Mouse (Mus musculus) skeletal muscle tissue, adult 2 months (tissue): Measurements from ENCODE around the gene Zswim4.

Experiments used
- DNase-seq: peaks from one replicate; pipeline ENCODE4 v3.0.0-alpha.2; 2012; ENCODE audit warnings: low read depth, low spot score

Zswim4 gene

DNA sequence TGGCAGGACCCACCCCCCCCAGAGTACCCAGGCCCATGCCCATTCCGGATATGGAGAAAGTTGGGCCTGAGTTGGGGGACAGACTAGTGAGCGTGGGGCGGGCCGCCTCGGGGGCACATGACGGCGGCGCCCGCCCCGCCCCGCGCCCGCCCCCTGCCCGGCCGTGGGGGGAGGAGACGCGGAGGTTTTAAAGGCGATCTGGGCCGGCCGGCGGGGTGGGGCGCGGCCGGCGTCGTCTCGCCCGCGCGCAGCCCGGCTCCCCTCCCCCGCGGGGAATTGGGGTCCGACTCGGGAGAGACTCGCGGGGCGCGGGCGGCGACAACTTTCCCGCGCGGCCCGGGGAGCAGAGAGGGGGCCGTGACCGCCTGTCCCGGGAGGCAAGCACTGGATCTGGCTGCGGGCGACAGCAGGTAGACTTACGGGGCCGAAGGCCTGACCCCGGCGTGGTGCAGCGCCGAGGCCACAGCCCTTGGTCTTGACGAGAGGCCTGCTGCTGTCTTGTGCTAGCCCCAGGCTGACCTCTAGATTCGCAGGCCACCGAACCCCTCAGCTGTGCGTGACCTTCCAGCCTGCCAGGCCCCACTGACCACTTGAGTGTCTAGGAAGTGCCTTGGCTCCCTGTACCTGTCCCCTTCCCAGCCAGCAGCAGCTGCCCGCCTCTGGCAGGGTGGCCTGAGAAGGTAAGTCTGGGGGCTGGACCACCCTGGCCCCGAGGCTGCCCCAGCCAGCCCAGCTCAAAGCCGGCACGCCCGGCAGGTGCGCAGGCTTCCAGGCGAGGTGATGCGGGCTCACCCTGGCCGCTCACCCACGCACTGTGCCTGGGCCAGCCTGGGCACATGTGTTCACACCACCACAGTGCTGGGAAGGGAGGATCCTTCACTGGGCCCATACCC is 36.0 kb downstream of the Zswim4 start:
- DNase-seq = no peak

DNA sequence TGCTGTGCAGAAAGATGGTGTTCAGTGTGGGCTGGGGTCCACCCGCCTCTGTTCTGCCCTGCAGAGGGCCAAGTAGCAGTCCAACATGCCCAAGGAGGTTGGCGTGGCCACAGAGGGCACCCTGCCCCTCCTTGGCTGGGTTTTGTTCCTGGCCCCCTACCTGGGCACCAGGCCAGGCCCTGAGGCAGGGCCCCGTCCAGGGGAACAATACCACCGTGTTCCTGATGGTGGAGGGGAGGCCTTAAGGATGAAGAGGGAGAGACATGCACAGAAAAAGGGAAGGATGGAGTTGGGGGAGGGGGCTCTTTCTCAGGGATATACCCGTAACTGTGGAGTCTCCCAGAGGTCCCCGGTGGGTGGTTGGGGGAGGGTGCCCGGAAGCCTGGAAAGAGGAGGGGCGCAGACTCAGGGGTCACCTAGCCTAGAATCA is 36.7 kb downstream of the Zswim4 start:
- DNase-seq = no peak

DNA sequence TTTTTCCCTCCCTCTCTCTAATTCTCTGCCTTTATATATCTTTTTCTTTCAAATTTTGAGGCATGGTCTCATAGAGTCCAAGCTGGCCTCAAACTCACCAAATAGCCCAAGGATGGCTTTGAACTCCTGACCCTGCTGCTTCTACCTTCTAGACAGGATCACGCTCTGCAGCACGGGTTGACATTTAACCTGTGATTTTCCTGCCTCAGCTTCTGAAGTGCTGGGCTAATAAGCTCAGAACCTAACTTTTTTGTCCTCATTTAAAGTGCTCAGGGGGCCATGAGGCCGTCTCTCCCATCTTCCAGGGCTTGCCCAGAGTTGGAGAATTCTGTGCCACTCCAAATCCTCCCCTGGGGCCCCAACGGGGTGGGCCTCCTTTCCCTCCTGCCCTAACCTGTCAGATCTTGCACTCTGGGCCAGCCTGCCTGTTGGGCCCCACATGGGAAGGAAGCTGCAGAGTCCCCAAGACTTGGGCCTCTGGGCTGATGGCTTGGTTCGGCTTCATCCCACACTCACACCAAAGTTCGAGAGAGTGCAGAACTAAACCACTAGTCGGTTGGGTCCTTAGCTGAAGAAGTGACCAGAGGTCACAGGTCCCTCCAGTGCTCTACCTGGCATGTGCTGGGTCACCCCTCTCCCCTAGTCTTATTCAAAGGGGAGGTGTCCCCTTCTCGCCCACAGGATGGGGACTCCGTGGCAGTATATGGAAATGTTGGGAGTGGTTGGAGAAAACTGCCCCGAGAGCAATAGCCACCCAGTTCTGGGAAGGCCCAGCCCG is 37.3 kb downstream of the Zswim4 start:
- no peak for DNase-seq

DNA sequence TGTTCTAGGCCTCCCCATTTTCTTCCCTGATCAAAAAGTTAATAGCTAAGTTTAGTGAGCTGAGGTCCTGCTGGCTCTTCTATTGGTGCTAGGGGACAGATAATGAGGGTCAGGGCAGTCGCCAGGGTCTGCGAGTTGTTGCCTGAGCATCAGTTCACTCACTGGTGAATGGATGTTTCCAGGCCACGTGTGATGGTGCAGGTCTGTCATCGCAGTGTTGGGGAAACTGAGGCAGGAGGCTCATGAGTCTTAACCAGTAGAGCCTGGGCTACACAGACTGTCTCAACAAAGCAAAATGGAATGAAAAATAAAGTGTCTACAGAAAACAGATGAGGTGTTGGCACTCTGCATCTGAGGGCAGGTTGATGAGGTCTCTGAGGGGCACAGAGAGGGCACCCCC is 38.0 kb downstream of the Zswim4 start:
- DNase-seq = no peak

DNA sequence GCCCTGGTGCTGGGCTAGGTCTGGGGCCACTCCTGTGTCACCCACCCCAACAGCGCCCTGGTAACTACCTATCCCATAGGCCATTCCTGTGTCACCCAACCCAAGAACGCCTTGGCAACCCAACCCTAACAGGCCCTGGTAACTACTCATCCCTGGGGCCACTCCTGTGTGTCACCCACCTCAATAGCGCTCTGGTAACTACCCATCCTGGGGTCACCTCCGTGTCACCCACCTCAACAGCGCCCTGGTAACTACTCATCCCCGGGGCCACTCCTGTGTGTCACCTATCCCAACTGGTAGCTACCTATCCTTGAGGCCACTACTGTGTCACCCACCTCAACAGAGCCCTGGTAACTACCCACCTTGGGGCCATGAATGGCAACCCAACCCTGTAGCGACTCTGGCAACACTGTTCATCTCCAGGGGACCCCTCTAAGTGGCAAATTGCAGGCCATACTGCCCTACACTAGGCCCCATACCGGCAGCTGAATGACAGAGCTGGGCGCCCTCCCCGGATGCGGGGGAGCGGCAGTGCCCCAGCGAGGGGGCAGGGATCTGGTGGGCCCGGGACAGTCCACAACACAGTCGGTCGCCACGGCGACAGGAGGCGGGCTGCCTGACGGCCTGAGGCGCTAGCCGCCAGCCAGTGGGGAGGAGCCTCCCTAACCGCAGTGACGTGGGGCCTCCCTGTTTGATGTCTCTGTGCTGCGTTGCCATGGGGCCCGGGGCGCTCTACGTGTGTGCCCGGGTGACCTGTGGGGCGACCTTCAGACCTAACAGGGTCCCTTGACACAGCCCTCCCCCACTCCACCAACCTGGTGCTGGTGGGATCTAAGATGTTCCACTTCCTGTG is 38.7 kb downstream of the Zswim4 start:
- DNase-seq = peak; percentile 90

DNA sequence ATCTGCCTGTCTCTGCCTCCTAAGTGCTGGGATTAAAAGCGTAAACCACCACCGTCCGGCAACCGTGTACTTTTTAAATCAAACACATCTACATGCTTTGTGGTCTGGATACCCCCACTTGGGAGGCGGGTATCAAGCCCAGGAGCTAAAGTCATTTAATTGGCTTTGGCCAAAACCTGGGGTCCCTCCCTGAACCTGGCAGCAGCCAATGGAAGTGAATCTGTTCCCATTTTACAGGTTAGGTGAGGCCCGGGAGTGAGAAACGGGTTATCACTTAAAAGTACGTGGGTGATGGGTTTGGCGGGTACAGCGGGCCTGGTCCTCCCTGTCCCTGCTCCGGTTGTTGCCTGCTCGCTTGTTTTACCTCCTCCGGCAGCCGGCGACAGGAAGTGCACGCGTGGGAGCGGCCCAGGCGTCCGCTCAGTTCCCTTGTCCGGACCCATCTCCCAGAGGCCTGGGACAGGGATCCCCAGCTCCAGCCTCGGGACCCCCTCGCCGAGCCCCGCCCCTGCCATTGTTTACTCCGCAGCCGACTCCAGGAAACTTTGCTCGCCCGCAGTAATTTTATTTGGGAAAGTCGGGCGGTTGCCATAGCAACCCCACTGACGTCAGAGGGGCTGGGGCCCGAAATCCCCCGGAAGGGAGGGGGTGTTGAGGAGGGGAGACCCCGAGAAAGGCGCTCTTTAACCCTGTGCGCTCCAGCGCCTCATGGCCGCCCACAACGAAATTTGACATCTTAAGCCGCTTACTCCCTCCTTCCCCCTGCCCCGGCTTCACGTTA is 39.5 kb downstream of the Zswim4 start:
- DNase-seq = peak; percentile 83

DNA sequence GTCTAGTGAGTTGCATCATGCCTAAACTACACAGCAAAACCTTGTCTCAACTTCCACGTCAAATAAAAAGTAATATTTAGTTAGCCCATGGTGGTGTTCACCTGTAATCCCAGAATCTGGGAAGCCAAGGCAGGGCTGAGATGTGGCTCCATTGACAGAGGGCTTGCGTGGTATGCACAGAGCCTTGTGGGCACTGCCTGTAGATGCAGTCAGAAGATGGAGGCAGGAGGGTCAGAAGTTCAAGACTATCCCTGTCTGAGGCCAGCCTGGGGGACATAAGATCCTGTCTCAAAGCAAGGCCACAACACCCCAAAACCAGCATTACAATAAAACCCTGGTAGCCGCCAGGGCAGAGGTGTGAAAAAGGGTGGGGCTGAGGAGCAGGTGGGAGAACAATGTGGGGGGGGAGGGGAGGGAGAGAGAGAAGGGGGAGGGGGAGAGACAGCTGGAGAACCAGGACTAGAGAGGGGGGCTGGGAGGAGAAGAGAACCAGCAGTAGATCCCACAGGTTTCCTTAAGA is 42.6 kb downstream of the Zswim4 start:
- DNase-seq = no peak

DNA sequence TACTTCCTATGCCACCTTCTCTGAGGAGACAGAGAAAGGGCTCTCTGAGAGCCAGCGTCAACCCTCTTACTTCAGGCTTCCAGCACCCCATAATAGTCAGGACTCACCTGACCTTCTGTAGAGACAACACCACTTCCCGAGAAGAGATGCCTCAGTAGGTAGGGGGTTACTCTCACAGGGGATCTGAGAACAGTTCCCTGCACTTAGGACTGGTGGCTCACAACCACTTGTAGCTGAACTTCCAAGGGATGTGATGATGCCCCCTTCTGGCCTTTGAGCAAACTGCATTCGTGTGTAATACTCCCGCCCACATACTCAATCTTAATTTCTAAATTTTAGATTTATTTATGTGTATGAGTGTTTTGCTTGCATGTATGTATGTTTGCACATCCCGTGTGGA is 43.3 kb downstream of the Zswim4 start:
- DNase-seq = no peak

DNA sequence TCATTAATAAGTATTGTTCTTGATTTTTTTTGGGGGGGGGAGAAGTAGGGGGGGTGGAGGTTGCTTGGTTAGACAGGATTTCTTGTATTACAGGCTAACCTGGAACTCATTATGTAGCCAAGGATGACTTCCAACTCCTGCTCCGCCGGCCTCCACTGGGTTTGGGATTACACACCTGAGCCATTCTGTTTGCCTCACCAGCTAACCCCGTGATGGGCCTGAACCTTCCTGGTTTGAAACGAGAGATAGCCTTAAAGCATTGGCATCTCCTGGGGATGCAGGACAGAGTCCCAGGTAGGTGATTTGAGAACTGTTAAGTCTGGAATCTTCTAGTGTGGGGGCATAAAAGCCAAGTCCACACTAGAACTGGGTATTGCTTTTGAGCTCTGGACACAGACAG is 43.7 kb downstream of the Zswim4 start:
- DNase-seq = no peak

DNA sequence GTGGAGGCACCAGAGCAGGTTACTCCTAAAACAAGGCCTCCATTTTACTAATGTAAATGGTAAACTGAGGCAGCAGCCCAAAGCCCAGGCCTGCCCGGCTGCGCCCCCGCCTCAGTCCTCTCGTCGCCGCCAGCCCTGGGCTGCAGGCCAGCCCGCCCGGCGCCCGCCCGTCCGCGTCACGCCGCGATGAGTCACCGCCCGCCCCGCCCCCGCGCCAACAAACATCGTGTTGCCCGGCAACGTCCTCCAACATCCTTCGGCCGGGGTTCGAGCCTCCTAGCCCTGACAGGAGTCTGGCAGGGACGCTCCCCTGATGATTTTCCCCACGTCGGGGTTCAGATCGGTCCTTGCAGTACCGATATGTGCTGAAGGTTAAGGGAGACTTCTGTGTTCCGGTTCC is 44.3 kb downstream of the Zswim4 start:
- DNase-seq = no peak

DNA sequence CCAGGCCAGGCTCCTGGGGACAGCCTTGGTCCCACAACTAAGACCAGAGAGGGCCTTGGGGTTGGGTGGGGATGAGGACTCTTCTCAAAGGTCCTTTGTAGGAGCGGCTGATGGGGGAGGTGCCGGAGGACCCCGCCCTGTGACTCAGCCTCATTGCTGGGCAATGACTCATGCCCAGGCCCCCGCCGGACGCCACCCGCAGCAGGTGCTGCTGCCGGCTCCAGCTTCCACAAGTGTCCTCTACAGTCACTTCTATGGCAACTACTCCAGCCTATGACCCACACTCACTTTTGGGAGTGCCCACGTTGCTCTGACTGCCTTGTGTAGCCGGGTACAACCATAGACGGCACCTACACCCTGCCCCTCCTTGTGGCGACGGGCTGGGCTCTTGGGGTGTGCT is 44.8 kb downstream of the Zswim4 start:
- DNase-seq = peak; percentile 83

DNA sequence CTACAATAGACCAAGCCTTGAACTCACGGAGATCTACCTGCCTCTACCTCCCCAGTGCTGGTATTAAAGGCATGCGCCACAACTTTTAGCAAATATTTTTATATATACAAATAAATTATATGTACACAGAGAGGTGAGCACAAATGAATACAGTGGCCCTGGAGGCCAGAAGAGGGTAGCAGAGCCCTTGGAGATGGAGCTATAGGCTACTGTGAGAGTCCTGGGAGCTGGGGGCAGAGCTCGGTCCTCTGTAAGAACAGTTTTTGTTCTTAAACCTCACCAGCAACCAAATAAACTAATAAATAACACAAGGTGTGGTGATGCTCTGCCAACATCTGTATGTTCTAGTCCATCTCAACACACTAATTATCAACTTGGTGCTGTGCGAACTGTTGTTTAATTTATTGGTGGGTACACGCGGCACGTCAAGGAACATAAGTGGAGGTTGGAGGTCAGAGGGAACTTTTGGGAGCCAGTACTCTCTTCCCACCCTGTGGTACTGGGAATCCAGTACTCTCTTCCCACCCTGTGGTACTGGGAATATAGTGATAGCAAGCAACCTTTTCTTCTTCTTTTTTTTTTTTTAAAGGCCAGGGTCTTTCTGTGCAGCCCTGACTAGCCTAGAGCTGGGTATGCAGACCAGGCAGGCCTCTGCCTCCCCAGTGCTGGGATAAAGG is 46.5 kb downstream of the Zswim4 start:
- no peak for DNase-seq

DNA sequence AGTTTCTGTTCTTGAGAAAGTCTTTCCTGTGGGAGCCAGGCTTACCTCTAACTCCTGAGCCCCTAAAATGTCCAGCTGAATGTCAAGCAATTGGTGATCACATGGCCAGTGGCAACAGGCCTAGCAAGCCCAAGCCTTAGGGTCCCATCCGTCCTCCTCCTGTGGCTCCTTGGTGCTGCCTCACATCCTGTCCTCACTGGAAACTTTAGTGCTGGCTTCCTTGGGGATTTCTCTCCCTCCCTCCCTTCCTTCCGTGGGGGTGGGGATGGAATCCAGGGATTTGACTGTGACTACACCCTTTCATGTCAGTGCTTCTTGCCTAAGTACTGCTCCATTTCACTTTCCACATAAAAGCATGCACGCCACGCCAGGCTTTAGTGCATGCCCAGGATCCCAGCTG is 47.3 kb downstream of the Zswim4 start:
- DNase-seq = no peak

DNA sequence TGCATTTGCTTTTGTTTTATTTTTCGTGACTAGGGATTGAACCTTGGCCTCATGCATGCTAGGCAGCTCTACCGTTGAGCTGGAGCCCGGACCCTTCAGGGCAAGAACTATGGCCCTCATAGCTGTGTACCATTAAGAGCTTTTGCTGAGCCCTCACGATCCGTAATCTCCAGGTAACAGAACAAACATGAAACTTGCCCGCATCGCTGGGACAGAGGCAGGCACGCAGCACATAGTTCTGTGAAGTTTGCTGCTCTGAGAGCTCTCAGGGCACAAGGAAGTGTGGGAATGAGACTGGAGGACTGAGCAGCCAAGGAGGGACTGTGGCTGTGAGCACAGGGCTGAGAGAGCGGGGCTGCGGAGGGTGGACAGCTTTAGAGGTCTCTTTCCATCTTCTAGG is 48.2 kb downstream of the Zswim4 start:
- DNase-seq = no peak

DNA sequence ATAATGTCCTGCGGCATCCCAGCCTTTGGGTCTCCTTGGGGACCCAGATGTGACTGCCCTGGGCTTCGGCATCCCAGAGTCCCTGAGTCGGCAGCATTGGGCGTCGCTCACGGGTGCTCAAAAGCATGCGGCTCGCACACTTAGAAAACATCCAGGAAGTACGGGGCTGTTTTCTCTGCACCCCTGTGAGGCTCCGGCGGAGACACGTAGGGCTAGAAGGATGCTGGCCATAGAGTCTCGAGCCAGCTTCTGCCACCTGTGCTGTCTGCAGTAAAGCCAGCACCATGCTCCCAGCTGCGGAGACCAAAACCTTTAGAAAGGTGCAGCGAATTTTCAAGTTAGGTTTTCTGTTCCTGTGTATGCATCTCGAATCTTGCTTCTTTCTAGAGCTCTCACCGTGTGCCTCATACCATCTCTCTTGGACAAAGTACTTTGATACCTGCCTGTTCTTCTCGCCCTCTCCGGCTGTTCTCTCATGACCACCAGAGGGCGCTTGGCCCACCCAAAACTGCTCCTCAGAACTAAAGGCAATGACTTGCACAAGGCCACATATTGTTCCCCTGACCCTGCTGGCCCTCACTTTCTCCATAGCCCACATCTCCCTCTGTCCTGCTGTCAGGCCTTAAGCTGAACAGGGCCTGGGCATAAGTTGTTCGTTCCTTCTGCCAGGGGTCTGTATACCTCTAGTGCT is 49.6 kb downstream of the Zswim4 start:
- DNase-seq = no peak

DNA sequence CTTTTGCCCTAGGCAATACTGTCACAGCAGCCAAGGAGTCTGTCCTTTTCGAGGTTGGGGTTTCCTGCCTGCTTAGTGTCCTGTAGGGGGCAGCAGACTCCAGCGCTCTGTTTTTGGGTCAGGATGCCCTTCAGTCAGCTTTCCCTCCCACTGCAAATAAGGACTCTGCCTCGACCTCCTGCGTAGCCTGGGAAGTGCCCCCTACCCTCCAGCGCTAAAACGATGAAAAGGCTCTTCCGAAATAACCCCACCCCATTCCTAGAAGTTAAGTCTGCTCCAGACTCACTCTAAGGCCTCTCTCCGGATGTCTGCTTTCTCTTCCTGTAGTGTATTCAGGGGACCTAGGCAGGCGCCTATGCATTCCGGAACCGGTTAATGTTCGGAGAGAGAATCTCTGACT is 50.3 kb downstream of the Zswim4 start:
- no peak for DNase-seq

DNA sequence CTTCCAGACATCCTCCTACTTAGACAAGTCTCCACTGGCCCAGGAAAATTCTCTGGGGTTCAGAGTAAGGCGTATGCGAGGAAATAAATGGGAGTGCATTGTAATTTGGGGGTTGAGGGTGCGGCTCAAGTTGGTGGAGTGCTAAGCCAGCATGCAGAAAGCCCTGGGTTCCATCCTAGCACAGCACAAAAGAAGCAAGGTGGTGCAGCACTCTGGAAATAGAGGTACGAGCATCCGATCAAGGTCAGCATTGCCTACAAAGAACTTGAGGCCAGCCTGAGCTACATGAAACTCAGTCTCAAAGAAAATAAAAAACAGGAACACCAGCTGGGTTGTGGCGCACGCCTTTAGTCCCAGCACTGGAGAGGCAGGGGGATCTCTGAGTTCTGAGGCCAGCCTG is 51.7 kb downstream of the Zswim4 start, which contains the start of gene Nanos3:
Gene Nanos3 (minus strand): TSS at position 101 of the 400 bp plus-strand sequence.
- DNase-seq = no peak

DNA sequence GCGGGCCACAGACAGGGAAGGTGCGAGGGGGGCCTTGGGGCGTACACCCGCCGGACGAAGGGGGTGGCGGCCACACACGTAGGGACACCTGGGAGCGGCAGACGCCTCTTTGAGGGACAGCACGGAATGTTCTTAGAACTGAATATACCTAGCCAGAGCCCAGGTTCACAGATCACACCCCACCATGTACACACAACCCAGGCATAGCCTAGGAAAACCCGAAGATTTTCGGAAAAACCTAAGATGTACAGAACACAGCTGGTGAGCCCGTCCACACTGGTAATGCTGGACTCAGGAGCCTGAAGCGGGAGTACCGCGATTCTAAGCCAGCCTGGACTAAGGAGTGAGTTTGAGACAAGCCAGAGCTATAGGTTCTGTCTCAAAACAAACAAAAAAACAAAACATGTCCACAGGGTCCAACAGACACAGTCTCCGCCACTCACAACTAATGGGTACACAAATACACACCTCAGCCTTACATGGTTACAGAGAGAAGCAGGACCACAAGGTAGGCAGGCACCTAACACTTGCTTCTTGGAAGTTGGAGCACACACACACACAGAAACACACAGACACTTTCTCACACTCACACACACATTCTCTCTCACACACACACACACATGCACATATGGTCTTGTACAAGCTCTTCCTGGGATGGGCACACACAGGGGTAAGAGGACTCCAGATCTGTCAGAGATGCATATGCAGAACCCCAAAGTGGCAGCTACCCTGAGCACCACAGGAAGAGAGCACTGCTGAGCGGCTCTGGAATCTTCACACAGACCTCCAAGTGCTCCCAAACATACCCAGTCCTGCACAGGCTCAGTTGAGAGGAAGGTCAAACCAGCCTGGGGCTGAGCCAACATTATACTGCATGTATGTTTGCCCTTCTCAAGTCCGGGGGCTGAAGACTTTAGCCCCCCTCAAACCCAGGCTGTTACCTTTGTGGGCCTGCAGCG is 52.5 kb downstream of the Zswim4 start:
- no peak for DNase-seq
